Mouse (Mus musculus) G1E (cell line): ENCODE measurements around the gene Cyb5d1. TPM values are rescaled to one million over a fixed set of nuclear protein-coding genes. Genes with fewer than 3 reads are reported as not detected.
A peak's percentile ranks its signal among the peaks of the same experiment; 100 is the strongest.

Experiments used
- ATAC-seq: 2 replicates; pipeline ENCODE4 v1.8.0; 2016; ENCODE audit warnings: mild to moderate bottlenecking; ENCODE audit not compliant: insufficient number of reproducible peaks, poor library complexity, low FRiP score, severe bottlenecking; ENCODE audit errors: extremely low read depth
- DNase-seq: peaks from one replicate; pipeline ENCODE4 v3.0.0; 2012; ENCODE audit warnings: low spot score
- H3K27me3 ChIP-seq: 2 replicates; pipeline ENCODE4 v1.6.1; 2012; ENCODE audit warnings: mild to moderate bottlenecking, low read length, inconsistent platforms; ENCODE audit not compliant: insufficient read depth
- H3K36me3 ChIP-seq: replicated peaks from 2 replicates; pipeline ENCODE3; 2012; ENCODE audit warnings: mild to moderate bottlenecking, inconsistent platforms
- H3K4me1 ChIP-seq: 2 replicates; pipeline ENCODE4 v1.6.1; 2012; ENCODE audit warnings: low read depth, low read length, inconsistent platforms, mixed read lengths; ENCODE audit not compliant: insufficient read depth
- H3K4me3 ChIP-seq: 2 replicates; pipeline ENCODE4 v1.5.1; 2012; ENCODE audit warnings: low read depth, mild to moderate bottlenecking, inconsistent platforms, low read length, moderate library complexity, mixed read lengths
- H3K9me3 ChIP-seq: replicated peaks from 2 replicates; pipeline ENCODE4 v1.6.1; 2012; ENCODE audit warnings: inconsistent platforms
- CTCF ChIP-seq: IDR thresholded peaks from 2 replicates; pipeline ENCODE4 v1.5.1; 2012; ENCODE audit warnings: low read depth, low read length, inconsistent platforms, mixed read lengths
- GATA1 ChIP-seq: IDR thresholded peaks from 2 replicates; pipeline ENCODE4 v1.6.1; 2012; ENCODE audit warnings: borderline replicate concordance, low read length, inconsistent platforms, mixed read lengths
- GATA2 ChIP-seq: IDR thresholded peaks from 2 replicates; pipeline ENCODE4 v1.6.1; 2012; ENCODE audit warnings: low read depth, low read length, inconsistent platforms, borderline replicate concordance
- POLR2AphosphoS5 ChIP-seq: IDR thresholded peaks from 2 replicates; pipeline ENCODE4 v1.6.1; 2012; ENCODE audit warnings: low read depth, low read length, inconsistent platforms; ENCODE audit not compliant: insufficient replicate concordance
- TAL1 ChIP-seq: conservative IDR thresholded peaks from 2 replicates; pipeline ENCODE4 v1.6.1; 2012; ENCODE audit warnings: low read depth, low read length, inconsistent platforms, mixed read lengths
- polyA plus RNA-seq: library from polyadenylated mRNA; stranded (reverse); fragments of >175 nt; gene quantifications from 2 replicates; pipeline ENCODE4 v1.2.3, GENCODE M21; 2012
- total RNA-seq, 2 experiments: library from RNA; stranded (forward) in 1 of 2; stranded (reverse) in 1 of 2; fragments of 200-1000 nt in 1 of 2; fragments of >200 nt in 1 of 2; fragmentation: Nextera tagmentation in 1 of 2; gene quantifications; 2 replicates each; pipeline ENCODE4 v1.2.3; 2014 to 2017

Cyb5d1 gene
- total and polyA plus RNA-seq, 3 experiments = 9.1 to 36.0 (median 24.0) TPM

- DNase-seq (peak; percentile 76), ATAC-seq (peak; percentile 35)
- Histone ChIP-seq H3K27me3 (no peaks in the 10 kb centered on the region), H3K36me3 (peaks cover 19% of the 10 kb centered on the region), H3K4me3 (peak overlapping the region; percentile 78), H3K4me1 (peaks cover 82% of the 10 kb centered on the region), H3K9me3 (no peaks in the 10 kb centered on the region)
- no peak for TF ChIP-seq CTCF
- TF ChIP-seq POLR2AphosphoS5 = no peak; the same call in 1 of the 2 replicates
- TF ChIP-seq GATA1 = no peak
- TF ChIP-seq GATA2 = no peak
- TF ChIP-seq TAL1 = no peak
These were observed 22.3 kb upstream of the Cyb5d1 start for GRCm38 (mm10) chr11:69417449-69418384.

GRCm38 (mm10) chr11:69416921-69417448 lies 21.6 kb upstream of the Cyb5d1 start:
- Histone ChIP-seq H3K36me3 (peaks cover 27% of the 10 kb centered on the region), H3K4me3 (peak overlapping the region; percentile 78), H3K4me1 (peaks cover 84% of the 10 kb centered on the region), H3K9me3 (no peaks in the 10 kb centered on the region), H3K27me3 (no peaks in the 10 kb centered on the region)
- TF ChIP-seq GATA2 (no peak), GATA1 (no peak), POLR2AphosphoS5 (no peak), CTCF (no peak), TAL1 (no peak)
- ATAC-seq = no peak
- DNase-seq = no peak

DNA sequence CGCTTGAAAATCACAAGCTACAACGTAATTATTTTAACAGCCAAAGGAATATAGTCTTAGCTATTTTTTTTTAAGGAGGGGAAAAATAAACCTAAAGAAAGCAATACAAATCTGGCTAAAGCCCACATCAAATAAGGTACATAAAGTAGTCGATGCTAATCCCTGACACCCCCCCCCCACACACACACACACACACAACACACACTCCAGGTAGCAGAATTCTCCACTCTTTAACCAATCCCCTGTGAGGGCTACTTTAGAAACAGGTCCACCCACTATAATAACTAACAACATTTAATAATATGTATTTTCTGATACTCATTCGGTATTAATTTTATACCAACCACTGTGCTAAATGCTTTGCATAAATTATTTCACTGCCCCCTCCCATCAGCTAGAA lies 21.1 kb upstream of the Cyb5d1 start:
- TF ChIP-seq TAL1 = no peak
- no peak for TF ChIP-seq POLR2AphosphoS5
- no peak for TF ChIP-seq CTCF
- TF ChIP-seq GATA2 = no peak
- TF ChIP-seq GATA1 = no peak
- Histone ChIP-seq H3K4me1 (peaks cover 86% of the 10 kb centered on the region), H3K4me3 (peak overlapping the region; percentile 78), H3K27me3 (no peaks in the 10 kb centered on the region), H3K9me3 (no peaks in the 10 kb centered on the region), H3K36me3 (peaks cover 31% of the 10 kb centered on the region)
- ATAC-seq (no peak), DNase-seq (no peak)

DNA sequence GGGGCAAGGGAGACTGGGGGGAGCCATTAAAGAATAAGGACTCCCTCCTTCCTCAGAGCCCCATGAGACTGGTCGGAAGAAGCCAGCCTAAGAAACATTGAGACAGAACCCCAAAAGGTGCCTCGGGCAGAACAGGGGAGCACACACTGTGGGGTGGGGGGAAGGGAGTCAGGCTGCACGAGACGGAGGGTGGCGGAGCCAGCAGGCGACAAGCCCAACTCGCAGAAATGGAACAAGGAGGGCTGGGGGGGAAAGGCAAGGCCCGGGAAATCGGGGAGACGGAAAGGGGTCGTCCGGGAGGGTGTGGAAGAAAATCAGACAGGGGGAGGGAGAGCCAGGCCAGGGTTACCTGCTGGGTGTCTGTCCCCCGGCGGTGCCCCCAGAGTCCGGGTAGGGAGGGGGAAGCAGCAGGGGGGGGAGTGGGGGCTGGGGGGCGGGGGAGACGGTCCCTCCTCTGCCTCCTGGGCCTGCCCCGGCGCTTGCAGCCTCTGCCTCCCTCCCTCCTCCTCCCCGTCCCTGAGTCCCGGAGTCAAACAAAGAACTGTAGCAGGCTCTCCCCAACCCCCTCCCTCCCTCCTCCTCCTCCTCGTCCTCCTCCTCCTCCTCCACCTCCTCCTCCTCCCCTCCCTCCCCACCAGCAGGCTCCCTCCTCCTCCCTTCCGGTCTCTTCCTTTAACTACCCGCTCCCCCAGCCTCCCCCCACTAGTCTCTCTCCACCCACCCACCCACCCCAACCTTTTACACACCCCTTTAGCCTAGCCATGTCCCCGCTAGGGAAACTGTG lies 20.4 kb upstream of the Cyb5d1 start:
- Histone ChIP-seq H3K4me1 (peaks cover 81% of the 10 kb centered on the region), H3K4me3 (peak overlapping the region; percentile 78), H3K27me3 (no peaks in the 10 kb centered on the region), H3K36me3 (peaks cover 33% of the 10 kb centered on the region), H3K9me3 (no peaks in the 10 kb centered on the region)
- no peak for TF ChIP-seq POLR2AphosphoS5
- TF ChIP-seq GATA2 = no peak
- TF ChIP-seq CTCF = no peak
- TF ChIP-seq GATA1 = no peak
- TF ChIP-seq TAL1 = no peak
- ATAC-seq = no peak
- DNase-seq = peak; percentile 71

DNA sequence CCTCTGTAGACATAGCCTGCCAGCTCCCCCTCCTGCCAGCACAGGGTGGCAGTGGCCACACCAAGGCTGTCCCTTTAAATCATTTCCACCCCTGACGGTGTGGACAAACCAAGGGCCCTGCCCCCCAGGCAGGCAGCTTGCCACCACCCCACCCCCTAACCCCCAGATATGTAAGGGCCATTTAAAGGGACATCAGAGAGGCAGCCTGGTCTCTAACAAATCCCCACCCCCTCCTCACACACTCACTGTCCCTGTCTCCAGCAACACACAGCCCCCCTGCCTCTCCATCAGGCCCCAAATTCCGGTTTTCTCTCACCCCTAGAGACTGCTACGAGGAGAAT lies 19.9 kb upstream of the Cyb5d1 start:
- TF ChIP-seq TAL1 (no peak), CTCF (no peak), POLR2AphosphoS5 (no peak), GATA2 (no peak), GATA1 (no peak)
- DNase-seq (no peak), ATAC-seq (no peak)
- H3K27me3 ChIP-seq = no peaks in the 10 kb centered on the region
- peaks cover 33% of the 10 kb centered on the region for H3K36me3 ChIP-seq
- H3K4me3 ChIP-seq = peak overlapping the region; percentile 78
- H3K4me1 ChIP-seq = peaks cover 81% of the 10 kb centered on the region
- no peaks in the 10 kb centered on the region for H3K9me3 ChIP-seq

GRCm38 (mm10) chr11:69414421-69415326 lies 19.2 kb upstream of the Cyb5d1 start:
- DNase-seq = no peak
- peak overlapping the region; percentile 78 for H3K4me3 ChIP-seq
- H3K9me3 ChIP-seq = no peaks in the 10 kb centered on the region
- H3K27me3 ChIP-seq = no peaks in the 10 kb centered on the region
- peaks cover 82% of the 10 kb centered on the region for H3K4me1 ChIP-seq
- ATAC-seq = no peak
- TF ChIP-seq TAL1 (no peak), CTCF (no peak), POLR2AphosphoS5 (no peak)
- peaks cover 33% of the 10 kb centered on the region for H3K36me3 ChIP-seq
